Mouse (Mus musculus): Measurements from ENCODE around the gene Zbtb8a.

GRCm38 (mm10) chr4:129357613-129358163, 20.2 kb downstream of the Zbtb8a start:
- no peak for TF ChIP-seq ZMIZ1 (IDR thresholded peaks at IDR 0.05; ENCODE audit: low read depth, low read length)
- TF ChIP-seq NRF1 (IDR thresholded peaks at IDR 0.05; ENCODE audit: insufficient read depth, low read depth, low read length, poor library complexity, severe bottlenecking), result no peak
- TF ChIP-seq MAX (IDR thresholded peaks at IDR 0.05; ENCODE audit: low read length), result no peak
- TF ChIP-seq MAFK (IDR thresholded peaks at IDR 0.05; ENCODE audit: borderline replicate concordance, low read depth, low read length), result no peak
- no peak for TF ChIP-seq CHD1 (IDR thresholded peaks at IDR 0.05; ENCODE audit: low read depth, low read length)
- no peak for TF ChIP-seq CTCF (IDR thresholded peaks at IDR 0.05 in 2 of 3, conservative IDR thresholded peaks at IDR 0.05 in 1 of 3; ENCODE audit: control insufficient read depth in 1 of 3, insufficient read depth in 1 of 3, low read depth in 2 of 3, low read length in 3 of 3, poor library complexity in 1 of 3, severe bottlenecking in 1 of 3)
- no peak for TF ChIP-seq E2F4 (IDR thresholded peaks at IDR 0.05; ENCODE audit: borderline replicate concordance, low read depth, low read length)
- TF ChIP-seq SIN3A (IDR thresholded peaks at IDR 0.05; ENCODE audit: low read length), result no peak
- TF ChIP-seq EP300 (IDR thresholded peaks at IDR 0.05; ENCODE audit: low read depth in 1 of 2, low read length in 2 of 2), result no peak
- no peak for TF ChIP-seq ETS1 (IDR thresholded peaks at IDR 0.05; ENCODE audit: low read depth, low read length)
- TF ChIP-seq UBTF (IDR thresholded peaks at IDR 0.05; ENCODE audit: borderline replicate concordance, insufficient read depth, low read depth, low read length), result no peak
- no peak for TF ChIP-seq RAD21 (IDR thresholded peaks at IDR 0.05; ENCODE audit: low read depth, low read length)
- no peak for TF ChIP-seq MEF2A (IDR thresholded peaks at IDR 0.05; ENCODE audit: extremely low read depth, insufficient replicate concordance, low read depth, low read length, poor library complexity, severe bottlenecking)
- TF ChIP-seq POLR2A (IDR thresholded peaks at IDR 0.05; ENCODE audit: control insufficient read depth in 1 of 2, insufficient read depth in 1 of 2, low read depth in 1 of 2, low read length in 2 of 2, poor library complexity in 1 of 2), result no peak

Data from MEL (cell line).